In genomic region chr8:3665507-3665906, GRCm38 (mm10) we compare ENCODE assay signal across 25 mouse cellular contexts. TPM values are rescaled to one million over a fixed set of nuclear protein-coding genes. Genes with fewer than 3 reads are reported as not detected.
DNase-seq lines count a peak whose midpoint lies in the region; ATAC-seq and TF ChIP-seq lines count a peak whose summit lies in the region.
"Had no signal": no experiment of that assay in that cellular context is flagged by ENCODE, and none has a peak within 500 bp of the region (broad histone marks: within the 10 kb centered on the region; RNA-seq: fewer than 3 reads in every experiment).

TSS of gene Mcemp1 (plus strand) at chr8:3665754.

- no peaks in the 10 kb centered on the region for H3K36me3 ChIP-seq in lung, postnatal 0 days (ENCODE audit: insufficient read depth, low read length)
- H3K36me3 ChIP-seq in macrophage (ENCODE audit: inconsistent target) = no peaks in the 10 kb centered on the region
- no peaks in the 10 kb centered on the region for H3K36me3 ChIP-seq in midbrain, embryonic 14.5 days (ENCODE audit: control insufficient read depth, insufficient read depth, low read length)
- H3K36me3 ChIP-seq in hindbrain, embryonic 14.5 days (replicated peaks; ENCODE audit: control insufficient read depth, insufficient read depth) = no peaks in the 10 kb centered on the region
- H3K36me3 ChIP-seq: embryonic facial prominence, embryonic 15.5 days; heart, embryonic 12.5 days; hindbrain, embryonic 13.5 days; limb, embryonic 12.5 days; midbrain, embryonic 10.5 days; neural tube, embryonic 12.5 days had no signal

- H3K9me3 ChIP-seq in lung, postnatal 0 days (ENCODE audit: low read length) = no peaks in the 10 kb centered on the region
- no peaks in the 10 kb centered on the region for H3K9me3 ChIP-seq in midbrain, embryonic 14.5 days (ENCODE audit: control insufficient read depth, low read length)
- H3K9me3 ChIP-seq in hindbrain, embryonic 14.5 days (ENCODE audit: control insufficient read depth, low read length) = no peaks in the 10 kb centered on the region
- H3K9me3 ChIP-seq: embryonic facial prominence, embryonic 15.5 days; heart, embryonic 12.5 days; hindbrain, embryonic 13.5 days; midbrain, embryonic 10.5 days; neural tube, embryonic 12.5 days had no signal

- peaks cover 5% of the 10 kb centered on the region; the same call in 1 of the 2 replicates for H3K79me2 ChIP-seq in macrophage (ENCODE audit: inconsistent target)

- no peak for ATAC-seq in lung, postnatal 0 days
- ATAC-seq in erythroblast, adult 5-6 weeks (replicated peaks; ENCODE audit: low FRiP score, poor library complexity, severe bottlenecking) = no peak
- no peak for ATAC-seq in midbrain, embryonic 14.5 days (ENCODE audit: low FRiP score, low TSS enrichment)
- ATAC-seq in hindbrain, embryonic 14.5 days (ENCODE audit: low FRiP score) = no peak
- ATAC-seq: intestine, embryonic 16.5 days; Patski had no signal

- H3K4me1 ChIP-seq in lung, postnatal 0 days (ENCODE audit: insufficient read depth, low read depth, low read length) = no peaks in the 10 kb centered on the region
- H3K4me1 ChIP-seq in midbrain, embryonic 14.5 days (ENCODE audit: control insufficient read depth, insufficient read depth, low read length) = no peaks in the 10 kb centered on the region
- H3K4me1 ChIP-seq in hindbrain, embryonic 14.5 days (replicated peaks; ENCODE audit: control insufficient read depth, insufficient read depth, low read length) = no peaks in the 10 kb centered on the region
- H3K4me1 ChIP-seq: embryonic facial prominence, embryonic 15.5 days; heart, embryonic 12.5 days; hindbrain, embryonic 13.5 days; limb, embryonic 12.5 days; midbrain, embryonic 10.5 days; neural tube, embryonic 12.5 days had no signal

- no peak for TF ChIP-seq CTCF in lung, postnatal 0 days (IDR thresholded peaks at IDR 0.05)

- 68% methylated on average over 6 of the region's 6 CpGs for WGBS in lung, postnatal 0 days
- WGBS in macrophage (ENCODE audit: missing documents) = 49% methylated on average over 6 of the region's 6 CpGs
- 70% methylated on average over 6 of the region's 6 CpGs for WGBS in midbrain, embryonic 14.5 days
- 83% methylated on average over 6 of the region's 6 CpGs for WGBS in hindbrain, embryonic 14.5 days

- H3K4me2 ChIP-seq in lung, postnatal 0 days (replicated peaks; ENCODE audit: low read depth, low read length) = no peak within 1 kb of the TSS
- no peak within 1 kb of the TSS for H3K4me2 ChIP-seq in midbrain, embryonic 14.5 days (ENCODE audit: low read length)
- no peak within 1 kb of the TSS for H3K4me2 ChIP-seq in hindbrain, embryonic 14.5 days (replicated peaks)
- H3K4me2 ChIP-seq: embryonic facial prominence, embryonic 15.5 days; heart, embryonic 12.5 days; hindbrain, embryonic 13.5 days; limb, embryonic 12.5 days; lung, embryonic 14.5 days; neural tube, embryonic 12.5 days had no signal

- H3K27ac ChIP-seq in lung, postnatal 0 days (ENCODE audit: low read length) = no peak within 1 kb of the TSS
- peak within 1 kb of the TSS; percentile 45 for H3K27ac ChIP-seq in macrophage
- no peak within 1 kb of the TSS for H3K27ac ChIP-seq in midbrain, embryonic 14.5 days (replicated peaks; ENCODE audit: low read depth, low read length)
- no peak within 1 kb of the TSS for H3K27ac ChIP-seq in hindbrain, embryonic 14.5 days
- H3K27ac ChIP-seq: embryonic facial prominence, embryonic 15.5 days; hindbrain, embryonic 13.5 days; limb, embryonic 12.5 days; midbrain, embryonic 10.5 days; neural tube, embryonic 12.5 days had no signal

- no peak within 1 kb of the TSS; the same call in 1 of the 2 replicates for H3K4me3 ChIP-seq in lung, postnatal 0 days (ENCODE audit: low read depth, low read length)
- H3K4me3 ChIP-seq in macrophage (ENCODE audit: inconsistent target) = no peak within 1 kb of the TSS
- no peak within 1 kb of the TSS for H3K4me3 ChIP-seq in midbrain, embryonic 14.5 days (replicated peaks; ENCODE audit: low read depth, low read length)
- H3K4me3 ChIP-seq in hindbrain, embryonic 14.5 days (replicated peaks; ENCODE audit: low read length) = no peak within 1 kb of the TSS
- H3K4me3 ChIP-seq: embryonic facial prominence, embryonic 15.5 days; heart, embryonic 12.5 days; hindbrain, embryonic 13.5 days; limb, embryonic 12.5 days; midbrain, embryonic 10.5 days; neural tube, embryonic 12.5 days had no signal

- H3K27me3 ChIP-seq in lung, postnatal 0 days (replicated peaks; ENCODE audit: insufficient read depth, low read length) = no peaks in the 10 kb centered on the region
- H3K27me3 ChIP-seq in midbrain, embryonic 14.5 days (ENCODE audit: control insufficient read depth, insufficient read depth, low read length) = no peaks in the 10 kb centered on the region
- H3K27me3 ChIP-seq in hindbrain, embryonic 14.5 days (ENCODE audit: control insufficient read depth, insufficient read depth, low read length) = no peaks in the 10 kb centered on the region
- H3K27me3 ChIP-seq: embryonic facial prominence, embryonic 15.5 days; limb, embryonic 12.5 days; neural tube, embryonic 12.5 days; Patski had no signal

- TF ChIP-seq EP300 in lung, postnatal 0 days (IDR thresholded peaks at IDR 0.05) = no peak

- DNase-seq in lung, postnatal 0 days (ENCODE audit: low spot score) = peak; percentile 37
- DNase-seq in lung, postnatal 14 days = no peak
- no peak for DNase-seq in midbrain, embryonic 14.5 days
- DNase-seq in hindbrain, embryonic 14.5 days (ENCODE audit: low spot score) = no peak
- no peak for DNase-seq in ovary, postnatal 10 days (ENCODE audit: low spot score)
- DNase-seq: adrenal gland, postnatal 10 days; B cell, adult 2 months; cerebellum, adult 18-20 months; cerebellum, postnatal 25 days; heart, adult 11 months; heart, postnatal 14 days; kidney, postnatal 4 days; layer of hippocampus, adult 9-11 months; lung, embryonic 14.5 days had no signal

- H3K9ac ChIP-seq in lung, postnatal 0 days (replicated peaks; ENCODE audit: low read depth) = no peak within 1 kb of the TSS
- H3K9ac ChIP-seq in midbrain, embryonic 14.5 days (replicated peaks; ENCODE audit: low read length) = no peak within 1 kb of the TSS
- H3K9ac ChIP-seq in hindbrain, embryonic 14.5 days = no peak within 1 kb of the TSS
- H3K9ac ChIP-seq: embryonic facial prominence, embryonic 15.5 days; heart, embryonic 12.5 days; hindbrain, embryonic 13.5 days; limb, embryonic 12.5 days; lung, embryonic 14.5 days; neural tube, embryonic 12.5 days had no signal

RNA-seq across cellular contexts. Expression of gene Mcemp1, which starts in this region (rescaled TPM):
- polyA plus RNA-seq in lung, postnatal 0 days (2015; fragmentation: Nextera tagmentation; extraction: Ambion mirVana) = 19.3 and 20.2 TPM in 2 replicates
- total RNA-seq in erythroblast, adult 5-6 weeks (2015; ENCODE audit: low replicate concordance) = 64.0 and 64.8 TPM in 2 replicates
- total RNA-seq in erythroblast, adult 5-6 weeks (2017; ENCODE audit: low replicate concordance) = 29.6 and 32.8 TPM in 2 replicates
- under 1 TPM in 2 of 26 experiments, not detected in 24; 0.48 to 0.49 TPM for total RNA-seq in macrophage (2018; cell fraction: chromatin; rRNA removed)
- under 1 TPM in 25 of 26 experiments, not detected in 1; 0.25 to 0.99 (median 0.52) TPM for total RNA-seq in macrophage (2018; cell fraction: cytosol; rRNA removed)
- total RNA-seq in macrophage (2018; cell fraction: nucleus; rRNA removed) = under 1 TPM in 14 of 26 experiments, not detected in 12; 0.34 to 0.96 (median 0.47) TPM
- 0.22 to 0.92 TPM (median 0.34 TPM) in 3 replicates for polyA plus RNA-seq in macrophage (2018)
- polyA plus RNA-seq in midbrain, embryonic 14.5 days (2014; fragmentation: Nextera tagmentation; extraction: Ambion mirVana) = 0.14 TPM in 1 of 2 replicates, not detected in the other
- 0.13 TPM in 2 replicates for polyA plus RNA-seq in hindbrain, embryonic 14.5 days (2014; fragmentation: Nextera tagmentation; extraction: Ambion mirVana)
- total RNA-seq: gastrocnemius, adult 8-10 months had no signal
- polyA plus RNA-seq: heart, embryonic 12.5 days; limb, embryonic 12.5 days; Patski had no signal

Comparison
In these comparisons a context has a peak if more than half of its experiments do, and no peak if none do; other contexts are left out.
1. RNA of gene Mcemp1 (polyA plus RNA-seq): 19.3 to 20.2 TPM in lung, postnatal 0 days; 0.22 to 0.92 TPM in macrophage, 0.14 TPM in midbrain, embryonic 14.5 days and 0.13 TPM in hindbrain, embryonic 14.5 days; every median in the first group is over 10 times any median in the second.